Mouse (Mus musculus): ENCODE data around the gene Dap3.
"Not testable (repeated sequence)": the region's sequence is repeated elsewhere in the genome, so short reads cannot be mapped to it uniquely, and the experiment has no call there.

Gene Dap3

GRCm38 (mm10) chr3:88912585-88912984, 38.4 kb downstream of the Dap3 start:
- DNase-seq, result no peak

DNA sequence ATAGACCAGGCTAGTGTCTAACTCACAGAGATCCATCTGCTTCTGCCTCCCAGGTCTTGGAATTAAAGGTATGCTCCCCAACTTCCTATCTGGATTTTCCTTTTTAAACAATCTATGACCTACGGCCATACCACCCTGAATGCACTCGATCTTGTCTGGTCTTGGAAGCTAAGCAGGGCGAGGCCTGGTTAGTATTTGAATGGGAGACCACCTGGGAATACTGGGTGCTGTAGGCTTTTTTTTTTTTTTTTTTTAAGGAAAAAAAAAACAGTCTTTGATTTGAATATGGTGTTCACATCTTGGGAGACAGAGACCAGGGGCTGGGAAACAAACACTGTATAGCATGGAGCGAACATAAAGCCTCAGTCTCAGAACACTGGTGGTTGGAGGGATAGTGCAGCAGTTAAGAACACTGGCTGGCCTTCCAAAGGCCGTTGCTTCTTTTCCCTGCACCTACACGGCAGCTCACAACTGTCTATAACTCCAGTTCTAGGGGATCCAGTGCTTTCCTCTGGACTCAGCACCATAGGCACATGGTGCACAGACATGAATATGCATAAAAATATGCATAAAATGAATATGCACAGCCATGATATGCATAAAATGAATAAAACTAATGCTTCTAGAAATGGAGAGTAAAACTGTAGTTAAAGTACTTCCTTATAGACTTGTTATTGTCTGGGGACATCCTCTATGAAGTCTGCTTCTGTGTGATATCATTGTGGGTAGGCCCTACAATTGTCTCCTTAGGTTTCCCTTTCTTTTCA, 44.4 kb downstream of the Dap3 start:
- no peak for DNase-seq

GRCm38 (mm10) chr3:88905741-88906140, 45.2 kb downstream of the Dap3 start:
- no peak for DNase-seq

- no peak for DNase-seq
These were observed 45.8 kb downstream of the Dap3 start for GRCm38 (mm10) chr3:88905209-88905608.

DNA sequence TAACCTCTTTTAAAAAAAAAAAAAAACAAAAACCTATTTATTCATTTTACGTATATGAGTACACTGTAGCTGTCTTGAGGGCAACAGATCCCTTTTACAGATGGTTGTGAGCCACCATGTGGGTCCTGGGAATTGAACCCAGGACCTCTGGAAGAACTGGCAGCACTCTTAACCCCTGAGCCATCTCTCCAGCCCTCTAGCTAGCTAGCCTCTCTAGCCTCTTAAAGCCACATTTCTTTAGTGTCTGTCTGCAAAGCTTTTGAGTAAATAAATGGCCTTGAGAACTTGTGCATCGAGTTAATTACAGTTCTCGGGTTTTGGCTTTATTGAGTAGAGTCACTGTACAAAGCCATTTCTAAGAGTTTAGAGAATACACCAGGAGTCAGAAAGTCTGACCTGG, 46.2 kb downstream of the Dap3 start:
- no peak for DNase-seq

DNA sequence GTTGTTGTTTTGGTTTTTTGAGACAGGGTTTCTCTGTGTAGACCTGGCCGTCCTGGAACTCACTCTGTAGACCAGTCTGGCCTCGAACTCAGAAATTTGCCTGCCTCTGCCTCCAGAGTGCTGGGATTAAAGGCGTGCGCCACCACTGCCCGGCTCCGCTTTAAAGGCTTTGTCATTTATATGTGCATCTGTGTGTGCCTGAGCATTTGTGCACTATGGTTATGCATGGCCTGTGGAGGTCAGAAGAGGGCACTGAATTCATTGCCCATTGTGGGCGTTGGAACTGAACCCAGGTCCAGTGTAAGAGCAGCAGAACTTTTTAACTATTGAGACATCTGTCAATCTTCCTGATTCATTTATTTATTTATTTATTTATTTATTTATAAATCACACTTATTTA, 58.0 kb downstream of the Dap3 start:
- DNase-seq, result not testable (repeated sequence)

- not testable (repeated sequence) for DNase-seq
These were observed 68.4 kb downstream of the Dap3 start for GRCm38 (mm10) chr3:88882536-88882935.

Data from lung, postnatal 14 days (tissue).